Mouse (Mus musculus) spleen, postnatal 10 days (tissue): ENCODE measurements around the gene Foxd1.

Experiments used
- DNase-seq, 2 experiments: peaks; one replicate each; pipeline ENCODE4 v3.0.0; 2021 to 2022; ENCODE audit warnings: low spot score in 2 of 2

Foxd1 gene

DNA sequence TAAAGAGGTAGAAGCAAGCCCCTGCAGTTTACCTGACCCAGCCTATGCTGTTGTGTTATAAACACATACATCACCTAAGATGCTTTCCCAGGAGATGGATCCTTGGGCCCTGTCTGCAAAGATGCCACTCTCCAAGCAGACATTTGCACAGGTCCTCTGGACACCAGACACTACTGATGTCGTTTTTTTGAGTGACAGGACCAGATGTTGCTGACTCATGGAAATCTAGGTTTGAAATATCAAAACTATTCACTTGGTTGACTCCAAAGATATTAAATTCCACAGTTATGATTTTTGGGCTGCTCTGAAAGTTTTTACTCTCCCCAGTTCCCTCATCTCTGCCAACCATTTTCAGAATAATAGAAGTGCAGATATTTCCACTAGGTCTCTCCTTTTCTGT lies 35.0 kb downstream of the Foxd1 start:
- DNase-seq: no peak

DNA sequence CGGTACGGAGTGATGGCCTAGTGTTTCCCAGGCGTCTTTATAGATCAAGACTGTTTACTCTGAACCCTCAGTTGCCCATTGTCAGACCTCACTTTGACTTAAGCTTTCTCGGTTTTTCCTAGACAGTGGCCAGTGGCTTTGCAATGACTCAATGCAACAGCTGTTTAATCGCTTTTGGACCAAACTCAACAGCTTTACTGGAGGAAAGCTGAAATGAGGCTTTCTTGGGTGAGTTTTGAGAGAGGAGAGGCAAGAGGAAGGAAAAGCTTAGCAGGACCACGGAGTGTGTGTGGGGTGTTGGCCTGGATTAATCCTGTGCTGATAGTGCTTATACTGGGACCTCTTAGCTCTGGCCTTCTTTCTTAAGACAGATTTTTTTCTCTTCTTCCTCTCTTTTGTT lies 36.3 kb downstream of the Foxd1 start:
- DNase-seq: no peak

DNA sequence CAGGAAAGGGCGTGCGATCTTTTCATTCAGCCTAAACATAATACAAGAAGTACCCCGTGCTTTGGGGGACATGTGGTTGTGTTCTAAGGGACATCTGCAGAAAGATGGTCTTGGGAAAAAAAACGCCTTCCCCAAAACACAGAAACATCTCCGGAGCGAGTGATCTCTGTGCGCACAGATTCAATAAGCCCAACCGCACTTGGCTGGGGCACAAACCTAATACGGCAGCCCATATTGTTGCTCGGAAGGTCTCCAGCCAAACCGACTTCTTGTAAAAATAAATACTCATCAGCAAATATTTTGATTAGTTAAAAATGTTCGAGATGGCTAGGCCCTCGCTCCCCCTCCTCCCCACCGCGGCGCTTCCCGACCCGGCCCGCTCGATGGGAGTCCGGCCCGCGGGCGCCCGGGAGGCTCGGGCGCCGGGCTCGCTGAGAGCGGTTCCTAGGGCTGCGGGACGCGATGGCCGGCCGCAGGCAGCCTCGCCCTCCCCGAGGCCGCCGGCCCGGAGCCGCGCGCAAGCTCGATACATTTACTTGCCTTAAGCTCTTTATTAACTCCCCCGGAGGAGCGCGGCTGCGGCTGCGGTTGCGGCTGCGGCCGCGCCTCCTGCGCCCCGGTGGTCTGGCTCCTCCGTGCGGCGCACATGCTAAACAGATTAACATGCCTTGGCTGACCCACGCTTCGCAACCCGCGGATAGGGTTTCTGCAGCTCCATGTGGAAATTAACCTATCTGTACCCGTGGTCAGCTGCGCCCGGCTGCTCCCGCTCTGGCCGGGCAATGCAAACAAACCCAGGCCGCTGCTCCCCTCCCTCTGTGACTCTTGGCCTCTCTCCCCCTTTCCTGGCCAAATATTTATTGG lies 37.0 kb downstream of the Foxd1 start:
- DNase-seq: no peak

DNA sequence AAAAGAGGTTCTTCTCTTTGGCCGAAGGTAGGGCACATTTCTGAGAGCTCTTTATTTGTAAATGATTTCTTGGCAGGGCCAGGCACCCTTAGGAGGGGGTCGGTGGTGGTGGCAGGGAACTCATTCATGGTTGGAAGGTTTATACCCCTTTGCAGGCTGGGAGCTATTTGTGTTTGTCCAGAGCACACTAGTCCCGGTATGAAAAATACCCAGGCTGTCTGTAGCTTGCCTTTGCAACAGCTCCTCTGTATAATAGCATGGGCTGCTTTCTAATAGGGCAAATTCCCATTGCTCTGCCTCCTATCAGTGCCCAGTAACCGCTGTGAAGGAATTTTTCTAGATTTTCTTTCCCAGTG lies 37.6 kb downstream of the Foxd1 start:
- DNase-seq: no peak

DNA sequence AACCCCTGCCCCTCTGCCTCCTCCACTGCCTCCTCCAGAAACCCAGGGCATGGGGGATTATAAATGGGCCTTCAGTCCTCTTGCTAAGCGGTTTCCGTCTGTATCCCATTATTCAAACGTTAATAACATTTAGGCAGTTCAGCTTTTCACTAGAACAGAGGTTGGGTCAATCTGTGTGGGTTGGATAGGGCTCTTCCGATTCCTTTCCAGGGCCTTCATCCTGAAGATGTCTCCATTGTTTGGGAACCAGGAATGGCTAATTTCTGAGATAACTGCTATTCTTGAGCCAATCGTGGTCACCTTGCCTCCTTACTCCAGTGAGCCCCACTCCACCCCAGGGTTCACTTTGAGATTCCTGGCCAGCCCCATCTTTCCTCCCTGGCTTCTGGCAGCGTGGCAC lies 38.0 kb downstream of the Foxd1 start:
- no peak for DNase-seq

DNA sequence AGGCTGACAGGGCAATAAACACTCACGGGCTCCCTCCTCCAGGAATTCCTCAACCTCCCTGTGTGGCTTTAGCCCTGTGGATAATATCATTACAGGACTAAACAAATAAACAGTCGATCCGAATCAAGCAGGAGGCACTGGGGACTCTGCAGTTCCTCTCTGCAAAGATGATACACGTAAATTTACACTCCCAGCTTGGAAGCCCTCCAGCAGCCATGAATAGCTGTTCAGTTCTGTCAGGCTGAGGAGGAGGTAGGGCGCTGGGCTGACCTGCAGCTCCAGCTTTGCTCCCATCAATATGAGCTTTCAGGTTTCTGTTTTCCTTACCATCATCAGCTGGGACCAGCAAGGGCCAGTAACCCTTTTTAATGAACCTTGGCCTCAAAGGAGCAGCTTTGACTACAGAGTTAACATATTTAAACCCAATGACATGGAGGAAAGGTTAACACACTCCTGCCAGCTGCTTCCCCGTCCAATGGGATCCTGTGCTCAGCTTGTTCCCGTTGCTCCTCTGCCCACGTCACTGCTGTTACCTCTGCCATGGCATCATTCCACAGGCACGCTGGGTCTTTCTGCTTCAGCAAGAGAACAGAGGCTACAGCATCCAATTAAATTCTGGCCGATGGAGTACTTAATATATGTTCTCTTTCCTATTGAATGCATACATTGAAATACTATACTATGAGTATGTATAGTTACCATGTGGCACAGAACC lies 39.5 kb downstream of the Foxd1 start:
- no peak for DNase-seq
